ENCODE assay signal across 8 mouse cellular contexts in genomic region chr7:142580121-142580879, GRCm38 (mm10). TPM values are rescaled to one million over a fixed set of nuclear protein-coding genes. Genes with fewer than 3 reads are reported as not detected.
A peak's percentile ranks its signal among the peaks of the same experiment; 100 is the strongest.
DNase-seq lines count a peak whose midpoint lies in the region; ATAC-seq and TF ChIP-seq lines count a peak whose summit lies in the region.

No protein-coding gene starts in this region.

- 42% methylated on average over 26 of the region's 26 CpGs for WGBS in hindbrain, postnatal 0 days

- intact Hi-C loops in left cerebral cortex, adult 2 months (cut with DNase I), result loop anchor here (1.0 to 2.0 kb wide), 4 partner anchors 41 to 264 kb away; no protein-coding TSS in a partner anchor

- H3K27me3 ChIP-seq in hindbrain, postnatal 0 days (ENCODE audit: insufficient read depth, low read length), result no peaks in the 10 kb centered on the region

- H3K9ac ChIP-seq in hindbrain, postnatal 0 days (replicated peaks; ENCODE audit: low read length), result no peak overlapping the region

- H3K4me1 ChIP-seq in hindbrain, postnatal 0 days (ENCODE audit: insufficient read depth, low read length), result no peaks in the 10 kb centered on the region

- peak; percentile 73 for TF ChIP-seq CTCF in hindbrain, postnatal 0 days (IDR thresholded peaks at IDR 0.05; ENCODE audit: low read depth)
- TF ChIP-seq CTCF in left cerebral cortex, adult 2 months (IDR thresholded peaks at IDR 0.05), result peak; percentile 50

- peak overlapping the region; percentile 66 for H3K4me2 ChIP-seq in hindbrain, postnatal 0 days (ENCODE audit: low read depth, low read length)

- peak; percentile 75 for ATAC-seq in hindbrain, postnatal 0 days
- no peak for ATAC-seq in activated CD4-positive, CD25-positive, alpha-beta regulatory T cell, adult 4 months

- H3K36me3 ChIP-seq in hindbrain, postnatal 0 days (ENCODE audit: insufficient read depth, low read length), result no peaks in the 10 kb centered on the region

- H3K4me3 ChIP-seq in hindbrain, postnatal 0 days (ENCODE audit: low read length), result peak overlapping the region; percentile 34
- H3K4me3 ChIP-seq in left cerebral cortex, adult 2 months, result peak overlapping the region; percentile 25

- 0 out of 2 replicates have a peak, but pooled peaks cover 3% of the 10 kb centered on the region for H3K9me3 ChIP-seq in hindbrain, postnatal 0 days (ENCODE audit: low read length)

- DNase-seq in adrenal gland, adult 18-20 months (ENCODE audit: low spot score in 2 of 2), result peak; percentile 31 to 51
- peak; percentile 85 for DNase-seq in cerebellum, adult 9-10 months
- peak; percentile 31 to 39 for DNase-seq in frontal cortex, postnatal 25 days (ENCODE audit: low spot score in 2 of 2)
- DNase-seq in hindbrain, postnatal 0 days (ENCODE audit: low spot score), result peak; percentile 79
- peak; percentile 51 to 52 for DNase-seq in left cerebral cortex, adult 2 months (ENCODE audit: extremely low spot score in 1 of 2, low spot score in 2 of 2)
- DNase-seq in lung, postnatal 36 days, result peak; percentile 65
- DNase-seq in right cerebral cortex, postnatal 14 days, result peak; percentile 69

- no peak overlapping the region for H3K27ac ChIP-seq in hindbrain, postnatal 0 days
- no peak overlapping the region for H3K27ac ChIP-seq in left cerebral cortex, adult 2 months

RNA-seq across cellular contexts. Expression of gene Mrpl23, which starts 47.8 kb away (rescaled TPM):
- 1 to 10 TPM; 2.9 to 3.0 TPM for total RNA-seq in adrenal gland, adult 18-20 months (2021)
- total RNA-seq in hindbrain, postnatal 0 days (2014; rRNA removed), result 64.0 and 69.3 TPM in 2 replicates
- 17.4 and 25.5 TPM in 2 replicates for polyA plus RNA-seq in hindbrain, postnatal 0 days (2015; fragmentation: Nextera tagmentation; extraction: Ambion mirVana)
- total RNA-seq in left cerebral cortex, adult 2 months (2021), result 1 to 10 TPM; 4.7 to 6.7 TPM
- polyA plus RNA-seq in activated CD4-positive, CD25-positive, alpha-beta regulatory T cell, adult 4 months (2017; shearing (Covaris generic)), result 10 to 100 TPM; 10.2 to 31.9 TPM

Comparison
In these comparisons a context has a peak if more than half of its experiments do, and no peak if none do; other contexts are left out.
1. DNase-seq: peak in every context shown above with its lines; median percentile 85 in cerebellum, adult 9-10 months; 79 in hindbrain, postnatal 0 days; 69 in right cerebral cortex, postnatal 14 days; 65 in lung, postnatal 36 days; 52 in left cerebral cortex, adult 2 months; 41 in adrenal gland, adult 18-20 months; 35 in frontal cortex, postnatal 25 days.